Mouse (Mus musculus) kidney, adult 11 months (tissue): ENCODE data around the gene Greb1.
A peak's percentile ranks its signal among the peaks of the same experiment; 100 is the strongest.

Experiments
- DNase-seq: peaks from one replicate; pipeline ENCODE4 v3.0.0; 2022

Greb1 gene

GRCm38 (mm10) chr12:16669176-16669575, 131.5 kb downstream of the Greb1 start:
- no peak for DNase-seq

DNA sequence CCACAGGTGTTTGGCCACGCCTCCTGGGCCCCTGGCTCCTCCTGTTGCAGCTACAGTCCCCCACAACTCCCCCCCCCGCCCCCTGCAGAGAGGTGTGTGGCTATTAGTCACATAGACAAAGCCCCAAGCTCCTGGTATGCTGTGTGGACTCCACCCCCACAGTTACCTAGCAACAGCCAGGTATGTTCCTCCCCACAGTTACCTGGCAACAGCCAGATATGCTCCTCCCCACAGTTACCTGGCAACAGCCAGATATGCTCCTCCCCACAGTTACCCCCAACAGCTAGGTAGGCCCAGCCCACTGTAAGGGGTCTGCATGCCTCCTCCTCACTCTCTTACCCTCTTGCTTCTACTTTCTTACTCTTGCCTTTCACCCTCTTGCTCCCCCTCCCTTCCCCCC, 135.7 kb downstream of the Greb1 start:
- no peak for DNase-seq

- DNase-seq = no peak
Observed at GRCm38 (mm10) chr12:16662955-16663585, 137.6 kb downstream of the Greb1 start.

- DNase-seq = no peak
Observed at GRCm38 (mm10) chr12:16661936-16662335, 138.8 kb downstream of the Greb1 start.

GRCm38 (mm10) chr12:16661459-16661858, 139.2 kb downstream of the Greb1 start:
- DNase-seq = no peak

DNA sequence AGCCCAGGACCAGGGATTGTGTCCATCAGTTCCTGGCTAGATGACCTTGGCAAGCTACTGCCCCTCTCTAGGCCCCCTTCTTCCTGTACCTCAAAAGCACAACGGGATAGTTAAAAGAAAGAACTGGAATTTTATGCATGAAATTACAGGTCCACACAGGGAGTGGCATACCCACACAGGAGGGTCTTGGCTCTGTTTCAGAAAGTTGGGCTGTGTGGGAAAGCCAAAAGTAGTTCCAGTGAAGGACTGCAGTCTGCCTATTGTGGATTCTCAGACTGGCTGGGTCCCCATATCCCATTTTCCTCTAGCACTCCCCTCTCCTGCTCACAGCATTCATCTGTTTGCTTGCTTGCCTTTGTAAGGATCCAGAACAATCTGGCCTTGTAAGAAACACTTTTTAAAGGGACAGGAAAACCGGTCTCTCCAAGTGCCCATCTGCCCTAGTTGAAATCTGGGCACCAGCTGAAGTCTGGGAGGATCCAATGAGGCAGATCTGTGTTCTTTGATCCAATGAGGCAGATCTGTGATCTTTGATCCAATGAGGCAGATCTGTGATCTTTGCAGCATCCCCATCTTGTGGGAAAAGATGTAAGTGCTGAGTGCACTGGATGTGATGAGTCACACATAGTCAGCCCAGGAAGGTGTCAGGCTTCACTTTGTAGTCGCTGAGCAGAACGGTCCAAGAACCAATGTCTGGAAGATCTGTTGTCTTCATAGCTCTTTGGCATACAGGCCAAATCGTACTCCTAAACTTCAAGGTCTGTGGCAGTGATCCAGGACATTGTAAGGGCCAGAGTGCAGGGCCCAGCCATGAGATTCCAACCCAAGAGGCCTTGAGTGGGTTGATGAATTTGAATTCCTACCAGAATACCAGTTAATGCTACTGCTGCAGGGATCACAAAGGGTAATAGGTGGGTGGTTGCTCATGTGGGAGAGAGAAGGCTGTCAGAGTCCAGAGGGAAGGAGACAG, 143.5 kb downstream of the Greb1 start:
- DNase-seq = no peak

GRCm38 (mm10) chr12:16655604-16656003, 145.1 kb downstream of the Greb1 start:
- DNase-seq = no peak

DNA sequence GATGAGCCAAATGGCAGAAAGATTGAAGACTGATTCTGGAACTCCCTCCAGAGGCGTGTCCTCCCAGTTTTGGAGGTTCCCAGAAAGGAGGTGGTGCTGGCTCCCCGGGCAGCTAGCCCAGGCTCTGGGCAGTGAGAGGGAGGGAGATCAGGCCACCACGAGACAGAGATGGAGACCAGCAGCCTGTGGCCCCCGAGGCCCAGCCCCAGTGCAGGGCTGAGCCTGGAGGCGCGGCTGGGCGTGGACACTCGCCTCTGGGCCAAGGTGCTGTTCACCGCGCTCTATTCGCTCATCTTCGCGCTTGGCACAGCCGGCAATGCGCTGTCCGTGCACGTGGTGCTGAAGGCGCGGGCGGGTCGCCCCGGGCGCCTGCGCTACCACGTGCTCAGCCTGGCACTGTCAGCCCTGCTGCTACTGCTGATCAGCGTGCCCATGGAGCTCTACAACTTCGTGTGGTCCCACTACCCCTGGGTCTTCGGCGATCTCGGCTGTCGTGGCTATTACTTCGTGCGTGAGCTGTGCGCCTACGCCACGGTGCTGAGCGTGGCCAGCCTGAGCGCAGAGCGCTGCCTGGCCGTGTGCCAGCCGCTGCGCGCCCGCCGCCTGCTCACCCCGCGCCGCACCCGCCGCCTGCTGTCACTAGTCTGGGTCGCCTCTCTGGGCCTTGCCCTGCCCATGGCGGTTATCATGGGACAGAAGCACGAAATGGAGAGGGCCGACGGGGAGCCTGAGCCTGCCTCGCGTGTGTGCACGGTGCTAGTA, 147.2 kb downstream of the Greb1 start, which contains the start of gene Ntsr2:
Ntsr2 (plus strand) TSS at position 51 of the 762 bp plus-strand sequence.
- DNase-seq = peak; percentile 77

GRCm38 (mm10) chr12:16649819-16650218, 150.9 kb downstream of the Greb1 start:
- DNase-seq = no peak

DNA sequence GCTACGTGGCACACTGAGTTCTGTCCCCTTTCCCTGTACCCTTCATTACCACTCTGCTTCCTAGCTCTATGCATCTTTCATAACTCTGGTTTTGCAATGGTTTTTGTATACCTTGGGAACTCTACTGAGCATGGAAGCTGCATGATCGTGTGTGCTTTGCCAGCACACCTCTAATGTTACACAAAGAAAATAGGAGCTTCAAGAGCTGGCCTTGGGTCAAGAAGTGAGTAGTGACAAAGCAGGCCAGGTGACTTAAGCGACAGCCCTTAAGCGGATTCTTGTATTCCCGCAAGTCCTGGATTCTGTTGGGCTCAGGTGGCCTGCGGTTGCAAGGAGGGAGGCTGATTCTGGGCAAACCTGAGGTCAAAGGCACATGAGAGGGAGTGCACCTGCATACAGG, 152.4 kb downstream of the Greb1 start:
- DNase-seq = no peak

- peak; percentile 22 for DNase-seq
Observed at GRCm38 (mm10) chr12:16646780-16647409, 153.8 kb downstream of the Greb1 start.

DNA sequence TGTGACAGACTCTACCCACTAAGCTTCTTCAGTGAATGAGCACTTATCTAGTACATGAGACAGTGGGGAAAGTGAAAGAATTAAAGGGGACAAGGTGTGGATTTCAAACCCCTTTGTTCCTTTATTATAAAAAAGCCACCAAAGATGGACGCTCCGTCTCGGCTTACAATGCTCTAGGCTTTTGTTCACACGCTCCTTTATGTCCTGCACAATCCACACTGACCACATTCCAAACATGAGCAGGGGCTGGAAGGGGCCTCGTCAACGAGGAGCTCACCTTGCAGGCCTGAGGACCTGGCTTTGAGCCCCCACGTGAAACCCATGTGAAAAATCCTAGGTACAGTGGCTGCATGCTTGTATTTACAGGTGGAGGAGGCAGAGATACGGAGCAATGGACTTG, 156.0 kb downstream of the Greb1 start:
- no peak for DNase-seq

DNA sequence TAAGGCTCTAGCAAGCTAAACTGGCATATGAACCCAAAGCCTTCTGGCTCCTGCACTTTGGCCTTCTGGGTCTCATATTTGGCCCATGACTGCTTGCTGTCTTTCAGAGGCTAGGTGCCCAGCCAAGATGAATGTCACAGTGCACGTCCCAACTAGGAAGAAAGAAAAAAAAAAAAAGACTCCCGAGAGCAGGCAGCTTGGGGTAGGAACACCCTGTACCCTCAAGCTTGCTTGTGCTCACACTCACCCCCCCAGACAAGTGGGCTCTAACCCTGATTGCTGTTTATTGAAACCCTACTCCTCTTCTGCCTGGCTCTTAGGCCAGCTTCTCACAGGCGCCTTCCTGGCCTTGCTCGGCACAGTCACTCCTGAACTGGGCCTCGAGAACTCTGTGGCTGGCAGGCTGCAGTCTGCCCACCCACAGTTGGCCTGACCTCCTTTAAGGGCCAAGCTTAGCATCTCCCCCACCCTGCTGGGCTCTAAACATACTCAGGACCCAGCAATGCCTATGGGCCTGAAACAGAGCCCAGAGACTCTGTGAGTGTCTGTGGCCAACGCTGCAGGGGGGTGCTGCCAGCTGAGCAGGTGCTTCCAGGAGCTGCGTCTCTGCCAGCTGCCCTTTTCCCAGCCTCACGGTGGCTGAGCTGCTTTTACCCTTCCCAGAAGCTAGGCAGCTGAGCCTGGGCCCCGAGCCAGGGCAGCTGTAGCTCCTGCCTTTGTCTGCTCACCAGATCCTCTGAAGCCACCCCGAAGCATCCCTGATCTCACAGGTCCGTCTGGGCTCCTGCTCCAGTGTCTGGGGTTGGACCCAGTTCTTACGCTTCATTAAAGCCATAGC, 157.0 kb downstream of the Greb1 start:
- DNase-seq = peak; percentile 51

DNA sequence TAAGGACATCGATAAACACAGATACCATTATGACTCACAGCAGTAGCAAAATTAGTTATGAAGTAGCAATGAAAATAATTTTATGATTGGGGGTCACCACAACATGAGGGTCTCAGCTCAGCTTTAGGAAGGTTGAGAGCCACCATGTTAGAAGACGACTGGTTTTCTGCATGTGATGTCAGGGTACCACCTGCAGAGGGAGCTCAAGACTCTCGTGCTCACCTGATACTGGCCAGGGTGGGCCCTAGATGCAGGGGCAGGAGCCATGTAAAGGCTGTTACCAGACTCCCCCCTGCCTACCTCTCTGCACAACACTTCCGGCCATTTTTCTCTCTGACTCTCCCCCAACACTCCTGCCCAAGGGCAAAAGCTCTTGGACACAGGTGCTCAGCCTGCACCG, 158.7 kb downstream of the Greb1 start:
- DNase-seq = no peak

DNA sequence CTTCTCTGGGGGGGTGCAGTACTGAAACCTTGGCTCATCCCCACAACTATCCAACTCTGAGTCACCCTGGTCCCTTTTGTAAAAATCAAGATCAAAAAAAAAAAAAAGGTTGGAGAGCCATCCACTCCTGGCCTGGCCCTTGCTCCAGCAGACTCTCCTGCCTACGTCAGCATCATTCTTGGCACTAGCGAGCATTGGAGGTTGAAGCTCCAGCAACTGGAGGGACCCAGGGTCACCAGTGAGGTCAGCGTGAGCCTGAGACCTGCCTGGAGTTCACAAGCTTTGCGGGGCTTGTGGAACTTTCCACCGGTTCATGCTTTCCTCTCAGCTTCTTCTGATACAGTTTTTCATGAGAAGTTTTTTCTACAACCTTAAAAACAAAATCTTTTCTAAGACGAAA, 160.6 kb downstream of the Greb1 start:
- peak; percentile 63 for DNase-seq

- no peak for DNase-seq
Observed at GRCm38 (mm10) chr12:16639078-16639771, 161.5 kb downstream of the Greb1 start.

- no peak for DNase-seq
Observed at GRCm38 (mm10) chr12:16635816-16636215, 164.9 kb downstream of the Greb1 start.

DNA sequence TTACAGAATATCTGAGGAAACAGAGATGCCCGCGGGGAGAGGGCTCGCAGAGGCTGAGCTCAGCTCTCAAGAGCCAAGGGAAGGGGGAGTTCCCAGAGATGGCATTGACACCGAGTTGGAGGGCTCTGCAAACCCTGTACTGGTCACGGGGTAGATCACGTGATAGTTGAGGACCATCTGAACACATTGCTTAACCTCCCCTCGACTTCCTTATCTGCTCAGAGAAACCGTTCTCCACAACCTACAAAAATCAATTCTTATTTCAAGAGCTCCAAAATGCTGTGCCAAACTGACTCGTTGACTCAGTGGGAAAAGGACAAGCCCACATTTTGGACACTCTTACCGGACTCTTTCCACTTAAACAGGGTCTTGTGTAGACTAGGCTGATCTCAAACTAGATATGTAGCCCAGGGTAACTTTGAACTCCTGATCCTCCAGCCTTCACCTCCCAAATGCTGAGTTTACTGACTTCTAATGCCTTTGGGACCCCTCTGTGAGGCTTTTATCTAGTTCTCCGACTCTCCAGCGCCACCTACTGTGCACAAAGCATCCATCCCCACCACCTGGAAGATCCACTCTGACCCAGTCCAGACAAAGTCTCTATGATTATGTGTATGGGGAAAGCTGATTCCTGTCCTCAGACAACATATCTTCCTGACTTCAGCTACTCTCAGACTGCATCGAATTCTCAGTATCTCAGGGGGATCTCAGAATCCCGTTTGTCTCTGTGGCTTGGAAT, 166.4 kb downstream of the Greb1 start:
- peak; percentile 40 for DNase-seq

DNA sequence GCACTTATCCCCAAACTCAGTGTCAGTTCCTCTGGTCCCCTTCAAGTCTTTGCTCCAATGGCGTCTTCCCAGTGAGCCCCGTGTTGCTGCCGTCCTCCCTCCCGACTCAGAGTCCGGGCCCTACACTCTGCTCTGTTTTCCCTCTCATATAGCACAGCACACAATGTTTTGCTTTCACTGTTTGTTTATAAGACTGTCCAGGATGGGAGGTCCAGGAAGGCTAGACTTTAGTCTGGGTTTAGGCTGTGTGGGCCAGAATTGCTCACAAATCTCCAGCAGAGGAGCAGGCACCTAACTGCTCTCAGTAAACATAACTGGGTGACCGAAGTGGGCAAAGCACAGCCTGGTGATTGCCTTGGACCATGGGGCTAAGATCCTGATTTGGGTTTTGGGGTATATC, 167.5 kb downstream of the Greb1 start:
- no peak for DNase-seq

GRCm38 (mm10) chr12:16631423-16631822, 169.3 kb downstream of the Greb1 start:
- DNase-seq = no peak

- no peak for DNase-seq
Observed at GRCm38 (mm10) chr12:16630866-16631185, 169.9 kb downstream of the Greb1 start.
